In genomic region chr10:108568136-108568535, GRCm38 (mm10) we compare ENCODE assay signal across 9 mouse cellular contexts.
DNase-seq lines count a peak whose midpoint lies in the region; ATAC-seq lines count a peak whose summit lies in the region.
"Had no signal": no experiment of that assay in that cellular context is flagged by ENCODE, and none has a peak within 500 bp of the region (broad histone marks: within the 10 kb centered on the region; RNA-seq: fewer than 3 reads in every experiment).

No protein-coding gene starts in this region.

- DNase-seq in heart, adult 18-20 months = peak; percentile 11 to 26
- DNase-seq in heart, adult 11 months = no peak
- DNase-seq in embryo, embryonic 10 days (ENCODE audit: low spot score) = peak; percentile 84
- peak; percentile 37 for DNase-seq in lung, postnatal 10 days
- DNase-seq in spleen, postnatal 14 days (ENCODE audit: low spot score in 2 of 2) = no peak
- no peak for DNase-seq in spleen, adult 12 weeks (ENCODE audit: low spot score)
- no peak for DNase-seq in left cerebral cortex, adult 8-10 months (ENCODE audit: low spot score in 2 of 2)

- H3K4me1 ChIP-seq in hindbrain, embryonic 16.5 days (ENCODE audit: control insufficient read depth, insufficient read depth, low read depth, low read length) = peaks cover 4% of the 10 kb centered on the region; the same call in 1 of the 2 replicates

- H3K4me2 ChIP-seq in hindbrain, embryonic 16.5 days (ENCODE audit: low read length) = no peak overlapping the region

- no peak overlapping the region for H3K4me3 ChIP-seq in hindbrain, embryonic 16.5 days (ENCODE audit: low read length)

- H3K36me3 ChIP-seq in hindbrain, embryonic 16.5 days (ENCODE audit: control insufficient read depth, insufficient read depth, low read length) = no peaks in the 10 kb centered on the region
- H3K36me3 ChIP-seq: G1E had no signal

- H3K9me3 ChIP-seq in hindbrain, embryonic 16.5 days (ENCODE audit: control insufficient read depth, low read length) = no peaks in the 10 kb centered on the region
- H3K9me3 ChIP-seq: G1E had no signal

- H3K27ac ChIP-seq in hindbrain, embryonic 16.5 days (ENCODE audit: low read depth, low read length) = no peak overlapping the region

- WGBS in hindbrain, embryonic 16.5 days = 12% methylated on average over 8 of the region's 8 CpGs

- H3K27me3 ChIP-seq in hindbrain, embryonic 16.5 days (replicated peaks; ENCODE audit: control insufficient read depth, insufficient read depth, low read length) = no peaks in the 10 kb centered on the region

- peak; percentile 48; the same call in 1 of the 2 replicates for ATAC-seq in hindbrain, embryonic 16.5 days

- H3K9ac ChIP-seq in hindbrain, embryonic 16.5 days (ENCODE audit: low read depth, low read length) = no peak overlapping the region

Comparison
In these comparisons a context has a peak if more than half of its experiments do, and no peak if none do; other contexts are left out.
1. DNase-seq: peak in heart, adult 18-20 months (2 of 2), embryo, embryonic 10 days (single experiment) and lung, postnatal 10 days (single experiment); none in heart, adult 11 months (single experiment), spleen, postnatal 14 days (0 of 2), spleen, adult 12 weeks (single experiment) and left cerebral cortex, adult 8-10 months (0 of 2).